Comparison of ENCODE assay signal across 10 mouse cellular contexts in the genomic region with DNA sequence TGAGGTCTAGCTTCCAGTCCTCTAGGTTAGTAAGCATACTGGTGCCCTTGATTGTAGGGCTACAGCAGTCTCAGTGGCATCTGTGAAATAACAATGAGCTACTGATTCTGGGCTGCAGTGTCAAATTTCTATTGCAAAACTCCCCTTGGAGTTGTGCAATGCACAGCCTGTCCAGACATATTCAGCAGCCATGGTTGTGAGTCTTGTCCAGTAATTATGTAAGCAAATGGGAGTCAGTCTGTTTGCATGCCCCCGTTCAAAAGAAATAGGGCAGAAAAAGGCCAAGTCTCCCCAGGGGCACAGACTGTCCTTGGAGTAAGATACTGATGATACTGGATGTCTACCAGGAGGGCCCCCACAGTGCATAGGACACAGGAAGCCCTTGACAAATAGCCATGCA.
DNase-seq lines count a peak whose midpoint lies in the region.
"Had no signal": no experiment of that assay in that cellular context is flagged by ENCODE, and none has a peak within 500 bp of the region (broad histone marks: within the 10 kb centered on the region; RNA-seq: fewer than 3 reads in every experiment).

No protein-coding gene starts in this region.

- WGBS in forebrain, embryonic 10.5 days: 71% methylated on average over 1 of the region's 1 CpGs

- H3K27ac ChIP-seq in forebrain, embryonic 10.5 days: no peak overlapping the region
- H3K27ac ChIP-seq: limb, embryonic 15.5 days; stomach, postnatal 0 days had no signal

- H3K27me3 ChIP-seq in forebrain, embryonic 10.5 days (ENCODE audit: poor library complexity, severe bottlenecking): no peaks in the 10 kb centered on the region
- H3K27me3 ChIP-seq: limb, embryonic 15.5 days had no signal

- H3K9me3 ChIP-seq in forebrain, embryonic 10.5 days: no peaks in the 10 kb centered on the region
- H3K9me3 ChIP-seq: limb, embryonic 15.5 days had no signal

- H3K4me1 ChIP-seq in forebrain, embryonic 10.5 days: no peaks in the 10 kb centered on the region
- H3K4me1 ChIP-seq: limb, embryonic 15.5 days had no signal

- DNase-seq in adrenal gland, adult 8-10 months: peak; percentile 35
- DNase-seq in adrenal gland, adult 18-20 months (ENCODE audit: low spot score in 2 of 2): no peak
- DNase-seq in urinary bladder, postnatal 25 days (ENCODE audit: low spot score): peak; percentile 51
- DNase-seq in urinary bladder, adult 2 months (ENCODE audit: low spot score): no peak
- peak; percentile 35 for DNase-seq in heart, postnatal 25 days (ENCODE audit: low spot score)
- DNase-seq in left cerebral cortex, adult 9 months (ENCODE audit: low spot score in 2 of 2): no peak
- no peak for DNase-seq in forebrain, embryonic 10.5 days (ENCODE audit: extremely low spot score, low spot score)
- no peak for DNase-seq in frontal cortex, postnatal 14 days (ENCODE audit: low spot score in 2 of 2)

- intact Hi-C loops in heart, postnatal 25 days (cut with DNase I): no loop called here

- H3K36me3 ChIP-seq in forebrain, embryonic 10.5 days (replicated peaks): no peaks in the 10 kb centered on the region
- H3K36me3 ChIP-seq: limb, embryonic 15.5 days had no signal

- no peak overlapping the region for H3K4me3 ChIP-seq in forebrain, embryonic 10.5 days
- H3K4me3 ChIP-seq: limb, embryonic 15.5 days had no signal

Comparison
In these comparisons a context has a peak if more than half of its experiments do, and no peak if none do; other contexts are left out.
1. DNase-seq: peak in adrenal gland, adult 8-10 months (single experiment), urinary bladder, postnatal 25 days (single experiment) and heart, postnatal 25 days (single experiment); none in adrenal gland, adult 18-20 months (0 of 2), urinary bladder, adult 2 months (single experiment), left cerebral cortex, adult 9 months (0 of 2), forebrain, embryonic 10.5 days (single experiment) and frontal cortex, postnatal 14 days (0 of 2).